Mouse (Mus musculus): Measurements from ENCODE around the gene Errfi1. TPM values are rescaled to one million over a fixed set of nuclear protein-coding genes. Genes with fewer than 3 reads are reported as not detected.

Gene Errfi1
- polyA plus RNA-seq, 1 experiment from 2014 or later = 30.6 TPM

DNA sequence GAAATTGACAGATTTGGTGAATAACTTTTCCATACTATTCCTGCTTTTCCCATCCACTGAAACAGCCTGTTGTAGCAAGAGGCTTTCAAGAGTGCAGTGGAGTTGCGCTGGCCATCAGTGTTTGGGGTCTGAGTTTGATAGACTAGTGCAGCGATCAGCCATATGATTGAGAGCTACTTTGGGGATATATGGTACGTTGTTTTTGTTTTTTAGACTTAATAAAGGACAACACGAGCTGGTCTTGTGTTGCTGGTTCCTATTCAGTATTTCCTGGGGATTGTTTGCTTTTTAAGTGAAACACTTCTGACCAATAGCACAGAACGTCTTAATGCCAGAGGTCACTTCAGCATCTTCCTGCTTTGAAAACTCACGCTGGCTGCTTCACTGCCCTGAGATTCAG, 14.4 kb downstream of the Errfi1 start:
- no peak overlapping the region for H3K27ac ChIP-seq (replicated peaks)

DNA sequence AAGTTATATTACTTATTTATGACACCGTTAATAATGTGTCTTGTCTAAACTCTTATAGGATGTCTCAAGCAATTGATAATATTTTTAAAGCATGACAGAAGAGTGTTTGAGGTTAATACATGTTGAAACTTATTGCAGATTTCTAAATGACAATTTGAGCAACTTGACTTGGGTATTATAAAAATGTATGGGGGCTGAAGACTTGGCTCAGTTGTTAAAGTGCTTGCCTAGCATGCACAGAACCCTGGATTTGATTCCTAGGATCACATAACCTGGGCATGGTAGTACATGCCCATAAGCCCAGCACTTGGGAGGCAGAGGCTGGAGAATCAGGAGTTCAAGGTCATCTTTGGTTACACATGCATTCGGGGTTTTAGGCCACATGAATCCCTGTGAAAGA, 15.1 kb downstream of the Errfi1 start:
- H3K36me3 ChIP-seq (ENCODE audit: control insufficient read depth, insufficient read depth, low read length) = peaks cover 16% of the 10 kb centered on the region
- H3K4me3 ChIP-seq (ENCODE audit: low read depth, low read length) = no peak overlapping the region
- DNase-seq (ENCODE audit: low spot score) (no peak), ATAC-seq (ENCODE audit: low FRiP score, low TSS enrichment) (no peak)
- 57% methylated on average over 2 of the region's 2 CpGs for WGBS
- H3K4me1 ChIP-seq (replicated peaks; ENCODE audit: control insufficient read depth, insufficient read depth) = peaks cover 11% of the 10 kb centered on the region
- TF ChIP-seq CTCF (IDR thresholded peaks at IDR 0.05; ENCODE audit: low read depth) = no peak
- no peak for TF ChIP-seq EP300 (optimal IDR thresholded peaks at IDR 0.05)
- no peaks in the 10 kb centered on the region for H3K9me3 ChIP-seq (ENCODE audit: control insufficient read depth, low read length)
- H3K9ac ChIP-seq (ENCODE audit: low read length) = no peak overlapping the region
- no peak overlapping the region for H3K4me2 ChIP-seq (replicated peaks; ENCODE audit: low read depth)
- H3K27ac ChIP-seq (replicated peaks) = peak overlapping the region; percentile 84
- no peaks in the 10 kb centered on the region for H3K27me3 ChIP-seq (ENCODE audit: control insufficient read depth, insufficient read depth, low read length)

More for the DNA sequence above, 14.4 kb downstream of the Errfi1 start:
- Histone ChIP-seq H3K9me3 (ENCODE audit: control insufficient read depth, low read length) (no peaks in the 10 kb centered on the region), H3K4me1 (replicated peaks; ENCODE audit: control insufficient read depth, insufficient read depth) (peaks cover 11% of the 10 kb centered on the region), H3K4me2 (replicated peaks; ENCODE audit: low read depth) (no peak overlapping the region), H3K9ac (ENCODE audit: low read length) (no peak overlapping the region), H3K27me3 (ENCODE audit: control insufficient read depth, insufficient read depth, low read length) (no peaks in the 10 kb centered on the region), H3K36me3 (ENCODE audit: control insufficient read depth, insufficient read depth, low read length) (peaks cover 16% of the 10 kb centered on the region), H3K4me3 (ENCODE audit: low read depth, low read length) (no peak overlapping the region)
- DNase-seq (ENCODE audit: low spot score) = no peak
- TF ChIP-seq CTCF (IDR thresholded peaks at IDR 0.05; ENCODE audit: low read depth) (no peak), EP300 (optimal IDR thresholded peaks at IDR 0.05) (no peak)
- no peak for ATAC-seq (ENCODE audit: low FRiP score, low TSS enrichment)
- 61% methylated on average over 6 of the region's 6 CpGs for WGBS

DNA sequence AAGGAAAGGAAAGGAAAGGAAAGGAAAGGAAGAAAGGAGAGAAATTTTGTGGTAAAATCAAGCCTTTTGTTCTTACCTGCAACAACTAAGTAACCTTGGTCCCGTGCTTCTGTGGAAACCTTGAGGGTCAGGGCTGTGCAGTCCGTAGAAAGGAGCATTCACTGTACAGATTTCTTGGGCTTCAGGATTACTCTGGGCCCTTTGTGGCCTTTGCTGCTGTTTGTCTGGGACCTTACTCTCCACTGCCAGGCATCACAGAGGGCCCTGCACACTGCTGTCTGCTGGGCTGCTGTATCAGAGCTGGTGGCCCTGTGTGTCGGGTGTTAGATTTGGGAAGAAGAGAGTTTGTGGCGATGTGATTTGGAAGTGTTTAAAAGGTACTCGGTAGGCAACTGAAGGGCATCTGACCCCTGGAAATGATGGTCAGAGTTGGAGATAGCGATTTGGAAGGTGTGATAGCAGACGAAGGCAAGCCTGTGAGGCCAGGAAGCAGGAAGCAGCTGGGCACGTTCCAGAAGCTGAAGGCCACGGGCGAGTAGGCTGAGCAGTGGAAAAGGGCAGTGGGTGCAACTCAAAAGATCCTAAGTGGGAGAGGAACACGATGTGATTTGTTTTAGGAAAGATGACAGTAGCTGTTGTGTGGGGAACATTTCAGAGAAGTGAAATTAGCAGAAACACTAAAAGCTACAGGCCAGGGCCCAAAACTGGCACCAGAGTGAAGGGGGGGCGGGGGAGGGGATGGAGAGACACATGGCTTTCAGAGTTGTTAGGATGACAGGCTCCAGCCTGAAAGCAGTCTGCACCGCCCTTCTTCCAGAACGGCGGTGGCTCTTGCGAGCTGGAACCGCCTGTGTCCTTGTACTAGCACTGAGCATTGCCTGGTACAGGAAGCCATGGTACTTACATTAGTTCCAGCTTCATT, 15.8 kb downstream of the Errfi1 start:
- 49% methylated on average over 17 of the region's 17 CpGs for WGBS
- Histone ChIP-seq H3K4me3 (ENCODE audit: low read depth, low read length) (no peak overlapping the region), H3K27me3 (ENCODE audit: control insufficient read depth, insufficient read depth, low read length) (no peaks in the 10 kb centered on the region), H3K9me3 (ENCODE audit: control insufficient read depth, low read length) (no peaks in the 10 kb centered on the region), H3K9ac (ENCODE audit: low read length) (no peak overlapping the region), H3K4me2 (replicated peaks; ENCODE audit: low read depth) (no peak overlapping the region), H3K4me1 (replicated peaks; ENCODE audit: control insufficient read depth, insufficient read depth) (peaks cover 11% of the 10 kb centered on the region), H3K36me3 (ENCODE audit: control insufficient read depth, insufficient read depth, low read length) (peaks cover 16% of the 10 kb centered on the region), H3K27ac (replicated peaks) (peak overlapping the region; percentile 84)
- DNase-seq (ENCODE audit: low spot score) (no peak), ATAC-seq (ENCODE audit: low FRiP score, low TSS enrichment) (no peak)
- TF ChIP-seq EP300 (optimal IDR thresholded peaks at IDR 0.05) = no peak
- no peak for TF ChIP-seq CTCF (IDR thresholded peaks at IDR 0.05; ENCODE audit: low read depth)

DNA sequence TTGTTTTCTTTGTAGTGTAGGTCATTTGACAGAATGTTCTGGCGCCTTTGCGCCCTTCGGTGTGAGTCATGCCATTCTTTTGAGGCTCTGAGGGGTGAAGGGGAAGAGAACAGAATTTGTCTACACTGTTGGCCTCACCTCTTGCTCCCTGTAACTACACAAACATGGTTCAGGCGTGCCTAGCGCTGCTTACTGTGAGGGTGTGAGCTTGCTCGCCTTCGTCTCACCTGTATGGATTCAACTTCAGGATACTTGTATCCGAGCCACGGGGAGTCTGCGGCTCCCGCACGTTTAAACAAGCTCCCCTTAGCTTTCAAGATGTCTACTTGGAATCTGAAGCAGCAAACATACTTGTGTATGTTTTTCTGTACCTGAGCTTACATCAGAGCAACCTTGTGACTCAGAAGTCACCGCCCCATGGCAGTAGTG, 17.3 kb downstream of the Errfi1 start:
- H3K9me3 ChIP-seq (ENCODE audit: control insufficient read depth, low read length) = no peaks in the 10 kb centered on the region
- H3K9ac ChIP-seq (ENCODE audit: low read length) = no peak overlapping the region
- ATAC-seq (ENCODE audit: low FRiP score, low TSS enrichment) = peak; percentile 54
- H3K27me3 ChIP-seq (ENCODE audit: control insufficient read depth, insufficient read depth, low read length) = no peaks in the 10 kb centered on the region
- 58% methylated on average over 13 of the region's 13 CpGs for WGBS
- H3K4me2 ChIP-seq (replicated peaks; ENCODE audit: low read depth) = no peak overlapping the region
- TF ChIP-seq CTCF (IDR thresholded peaks at IDR 0.05; ENCODE audit: low read depth) (no peak), EP300 (optimal IDR thresholded peaks at IDR 0.05) (no peak)
- H3K27ac ChIP-seq (replicated peaks) = peak overlapping the region; percentile 84
- H3K36me3 ChIP-seq (ENCODE audit: control insufficient read depth, insufficient read depth, low read length) = peaks cover 13% of the 10 kb centered on the region
- H3K4me1 ChIP-seq (replicated peaks; ENCODE audit: control insufficient read depth, insufficient read depth) = peaks cover 11% of the 10 kb centered on the region
- peak; percentile 50 for DNase-seq (ENCODE audit: low spot score)
- H3K4me3 ChIP-seq (ENCODE audit: low read depth, low read length) = no peak overlapping the region

DNA sequence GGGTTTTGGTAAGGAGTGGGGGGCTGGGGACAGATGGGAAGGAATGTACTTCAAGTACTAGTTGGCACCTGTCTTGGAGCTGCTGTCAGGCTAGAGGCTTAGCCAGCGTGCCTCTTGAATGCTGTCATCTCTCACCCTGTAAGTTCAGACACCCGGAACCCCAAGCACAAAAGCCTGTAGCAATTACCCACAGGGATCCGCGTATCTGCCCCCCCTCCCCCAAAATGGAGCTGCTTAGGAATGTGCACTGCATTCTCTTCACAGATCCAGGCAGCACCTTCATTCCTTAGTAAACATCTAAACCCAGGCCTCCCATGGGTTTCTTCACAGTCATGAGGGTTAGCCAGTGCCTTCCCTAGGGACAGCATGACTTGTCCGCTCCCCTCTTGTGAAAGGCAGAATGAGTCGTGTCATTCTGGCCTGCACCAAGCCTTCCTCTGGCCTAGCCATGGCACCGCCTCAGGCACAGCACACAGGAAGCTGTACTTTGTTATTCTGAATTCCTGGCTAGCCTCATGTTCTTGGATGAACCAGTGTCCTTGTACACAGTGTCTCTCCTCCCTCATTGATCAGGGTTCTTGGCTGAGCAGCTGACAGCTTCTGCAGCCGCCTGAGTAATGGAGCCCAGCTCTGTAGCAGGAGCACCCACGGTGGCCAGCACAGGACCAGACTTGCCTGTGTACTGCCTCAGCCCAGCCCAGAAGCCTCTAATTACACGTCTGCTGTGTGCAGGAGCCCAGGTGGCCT, 17.8 kb downstream of the Errfi1 start:
- Histone ChIP-seq H3K4me2 (replicated peaks; ENCODE audit: low read depth) (no peak overlapping the region), H3K4me1 (replicated peaks; ENCODE audit: control insufficient read depth, insufficient read depth) (peaks cover 11% of the 10 kb centered on the region), H3K36me3 (ENCODE audit: control insufficient read depth, insufficient read depth, low read length) (peaks cover 9% of the 10 kb centered on the region), H3K9ac (ENCODE audit: low read length) (no peak overlapping the region; the same call in 1 of the 2 replicates), H3K27me3 (ENCODE audit: control insufficient read depth, insufficient read depth, low read length) (no peaks in the 10 kb centered on the region), H3K9me3 (ENCODE audit: control insufficient read depth, low read length) (no peaks in the 10 kb centered on the region), H3K4me3 (ENCODE audit: low read depth, low read length) (no peak overlapping the region), H3K27ac (replicated peaks) (peak overlapping the region; percentile 84)
- 15% methylated on average over 10 of the region's 10 CpGs for WGBS
- peak; percentile 55 for DNase-seq (ENCODE audit: low spot score)
- peak; percentile 72 for ATAC-seq (ENCODE audit: low FRiP score, low TSS enrichment)
- TF ChIP-seq EP300 (optimal IDR thresholded peaks at IDR 0.05) (no peak), CTCF (IDR thresholded peaks at IDR 0.05; ENCODE audit: low read depth) (no peak)

All from stomach, postnatal 0 days (tissue).